Mouse (Mus musculus) spleen, embryonic (tissue): ENCODE results near the gene 9130023H24Rik.

ENCODE experiments used
- CTCF ChIA-PET: fragments of 350-600 bp; sonication (Branson Sonifier 250); formaldehyde crosslinking; loops from one replicate; lab custom pipeline; 2022; lab: Charles Lee

The 9130023H24Rik gene

GRCm38 (mm10) chr7:128246496-128247391, 8.9 kb upstream of the 9130023H24Rik start, which contains the start of gene Tgfb1i1:
Gene Tgfb1i1 (plus strand): TSS chr7:128246812.
- CTCF ChIA-PET = interaction anchor here (0.6 kb wide), 1 partner anchor 88 kb away, joined by 13 read pairs; no protein-coding TSS in a partner anchor

GRCm38 (mm10) chr7:128245547-128245946, 7.7 kb upstream of the 9130023H24Rik start:
- CTCF ChIA-PET = no interaction called here

- CTCF ChIA-PET = no interaction called here
Measured at GRCm38 (mm10) chr7:128244410-128245025, 6.7 kb upstream of the 9130023H24Rik start.

- CTCF ChIA-PET = interaction anchor here (0.7 kb wide), 1 partner anchor 224 kb away, joined by 4 read pairs; no protein-coding TSS in a partner anchor
Measured at GRCm38 (mm10) chr7:128243921-128244320, 6.1 kb upstream of the 9130023H24Rik start.

GRCm38 (mm10) chr7:128242331-128242730, 4.5 kb upstream of the 9130023H24Rik start:
- CTCF ChIA-PET = no interaction called here

GRCm38 (mm10) chr7:128240131-128240784, 2.4 kb upstream of the 9130023H24Rik start:
- CTCF ChIA-PET = no interaction called here

- CTCF ChIA-PET = no interaction called here
Measured at GRCm38 (mm10) chr7:128238991-128239390, 1.2 kb upstream of the 9130023H24Rik start.

GRCm38 (mm10) chr7:128237593-128237926, 271 bp downstream of the 9130023H24Rik start:
- CTCF ChIA-PET = no interaction called here

GRCm38 (mm10) chr7:128236856-128237592, 807 bp downstream of the 9130023H24Rik start, which contains the start of gene Armc5:
Gene Armc5 (plus strand): TSS chr7:128237342.
- CTCF ChIA-PET = no interaction called here

GRCm38 (mm10) chr7:128236426-128236825, 1.4 kb downstream of the 9130023H24Rik start:
- CTCF ChIA-PET = interaction anchor here (0.6 kb wide), 1 partner anchor 10 kb away, joined by 12 read pairs; no protein-coding TSS in a partner anchor

GRCm38 (mm10) chr7:128235481-128235880, 2.4 kb downstream of the 9130023H24Rik start:
- CTCF ChIA-PET = interaction anchor here (0.5 kb wide), 1 partner anchor 330 kb away, joined by 4 read pairs; no protein-coding TSS in a partner anchor

GRCm38 (mm10) chr7:128234796-128235195, 3.0 kb downstream of the 9130023H24Rik start:
- CTCF ChIA-PET = no interaction called here

GRCm38 (mm10) chr7:128231741-128232140, 6.1 kb downstream of the 9130023H24Rik start:
- CTCF ChIA-PET = no interaction called here

GRCm38 (mm10) chr7:128220936-128221335, 16.9 kb downstream of the 9130023H24Rik start:
- CTCF ChIA-PET = interaction anchor here (0.6 kb wide), 1 partner anchor 1075 kb away, joined by 4 read pairs; no protein-coding TSS in a partner anchor

GRCm38 (mm10) chr7:128219952-128220351, 17.9 kb downstream of the 9130023H24Rik start:
- CTCF ChIA-PET = no interaction called here

- CTCF ChIA-PET = no interaction called here
Measured at GRCm38 (mm10) chr7:128209826-128210225, 28.0 kb downstream of the 9130023H24Rik start.

- CTCF ChIA-PET = interaction anchor here (0.7 kb wide), 1 partner anchor 73 kb away, joined by 4 read pairs; no protein-coding TSS in a partner anchor
Measured at GRCm38 (mm10) chr7:128208187-128208586, 29.6 kb downstream of the 9130023H24Rik start.

- CTCF ChIA-PET = no interaction called here
Measured at GRCm38 (mm10) chr7:128206152-128206551, 31.7 kb downstream of the 9130023H24Rik start, which contains the start of gene Cox6a2. Gene Cox6a2 (minus strand): TSS chr7:128206387.

GRCm38 (mm10) chr7:128205695-128206094, 32.1 kb downstream of the 9130023H24Rik start:
- CTCF ChIA-PET = no interaction called here

GRCm38 (mm10) chr7:128204179-128204578, 33.7 kb downstream of the 9130023H24Rik start:
- CTCF ChIA-PET = interaction anchor here (0.5 kb wide), 1 partner anchor 132 kb away, joined by 4 read pairs; no protein-coding TSS in a partner anchor

- CTCF ChIA-PET = no interaction called here
Measured at GRCm38 (mm10) chr7:128203071-128203470, 34.8 kb downstream of the 9130023H24Rik start.
